Mouse (Mus musculus) bone marrow macrophage, adult 2 months (primary cell): Measurements from ENCODE around the gene Lce1k. TPM values are rescaled to one million over a fixed set of nuclear protein-coding genes. Genes with fewer than 3 reads are reported as not detected.
"Not testable (repeated sequence)": the region's sequence is repeated elsewhere in the genome, so short reads cannot be mapped to it uniquely, and the experiment has no call there.

Experiments
- H3K27ac ChIP-seq: 2 replicates; pipeline ENCODE4 v1.5.1; 2012; ENCODE audit warnings: low read depth, low read length; ENCODE audit not compliant: insufficient read depth
- H3K4me1 ChIP-seq: 2 replicates; pipeline ENCODE4 v1.6.1; 2012; ENCODE audit warnings: low read length; ENCODE audit not compliant: control insufficient read depth, insufficient read depth
- H3K4me3 ChIP-seq: 2 replicates; pipeline ENCODE4 v1.5.1; 2012; ENCODE audit warnings: mild to moderate bottlenecking, low read length, moderate library complexity; ENCODE audit not compliant: insufficient read depth
- CTCF ChIP-seq: IDR thresholded peaks from 2 replicates; pipeline ENCODE4 v1.5.1; 2012; ENCODE audit warnings: low read depth, mild to moderate bottlenecking, low read length, moderate library complexity
- POLR2A ChIP-seq: IDR thresholded peaks from 2 replicates; pipeline ENCODE4 v1.6.1; 2012; ENCODE audit warnings: mild to moderate bottlenecking, low read depth, low read length, borderline replicate concordance
- polyA plus RNA-seq: library from polyadenylated mRNA; stranded (reverse); fragments of >200 nt; gene quantifications from 2 replicates; pipeline ENCODE4 v1.2.4, GENCODE M21; 2012; ENCODE audit not compliant: missing spikeins, insufficient read depth, insufficient read length

Gene Lce1k
- not detected in 2 replicates for polyA plus RNA-seq

DNA sequence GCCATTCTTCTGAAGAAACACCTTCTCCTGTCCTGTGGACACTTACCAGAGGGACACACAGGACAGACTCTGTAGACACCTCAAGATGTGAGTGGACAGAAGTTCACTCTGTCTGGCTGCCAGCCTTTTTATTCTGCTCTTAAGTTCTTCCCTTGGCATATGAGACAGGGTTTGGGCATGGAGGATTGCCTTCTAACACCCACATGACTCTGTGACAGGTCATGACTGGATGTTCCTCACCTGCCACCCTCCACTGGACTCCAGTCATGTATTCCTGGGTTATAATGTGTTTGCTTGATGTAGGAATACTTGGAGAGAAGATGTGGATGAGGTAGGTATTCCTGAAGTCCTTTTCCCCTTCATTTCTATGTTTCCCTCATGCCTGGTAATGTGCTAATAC is at the start of gene Lce1k:
Gene Lce1k (minus strand): TSS at position 101 of the 400 bp plus-strand sequence.
- H3K27ac ChIP-seq: no peak within 1 kb of the TSS
- no peaks in the 10 kb centered on the region for H3K4me1 ChIP-seq
- no peak for TF ChIP-seq CTCF
- TF ChIP-seq POLR2A: no peak
- no peak within 1 kb of the TSS for H3K4me3 ChIP-seq

DNA sequence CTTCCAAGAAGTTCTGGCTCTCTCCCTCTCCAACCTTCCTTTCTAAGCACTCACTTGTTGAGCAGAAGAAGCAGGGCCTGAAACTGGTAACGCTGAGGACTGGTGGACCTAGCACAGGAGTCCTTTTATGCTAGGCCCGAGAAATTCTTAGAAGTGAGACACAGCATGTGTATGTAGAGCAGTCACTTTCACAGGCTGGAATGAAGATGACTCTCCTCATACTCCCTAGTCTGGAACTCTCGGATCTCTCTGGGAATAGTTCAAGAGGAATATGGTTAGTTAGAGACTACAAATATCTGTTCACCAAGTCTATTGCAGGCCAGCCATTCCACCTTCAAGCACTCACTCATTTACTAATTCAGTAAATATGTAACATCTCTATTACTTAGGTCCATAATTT is 43.5 kb upstream of the Lce1k start, which contains the start of gene Lce1l:
Gene Lce1l (minus strand): TSS at position 101 of the 400 bp plus-strand sequence.
- TF ChIP-seq CTCF: no peak
- TF ChIP-seq POLR2A: no peak
- H3K27ac ChIP-seq: no peak within 1 kb of the TSS
- H3K4me3 ChIP-seq: no peak within 1 kb of the TSS
- H3K4me1 ChIP-seq: no peaks in the 10 kb centered on the region

DNA sequence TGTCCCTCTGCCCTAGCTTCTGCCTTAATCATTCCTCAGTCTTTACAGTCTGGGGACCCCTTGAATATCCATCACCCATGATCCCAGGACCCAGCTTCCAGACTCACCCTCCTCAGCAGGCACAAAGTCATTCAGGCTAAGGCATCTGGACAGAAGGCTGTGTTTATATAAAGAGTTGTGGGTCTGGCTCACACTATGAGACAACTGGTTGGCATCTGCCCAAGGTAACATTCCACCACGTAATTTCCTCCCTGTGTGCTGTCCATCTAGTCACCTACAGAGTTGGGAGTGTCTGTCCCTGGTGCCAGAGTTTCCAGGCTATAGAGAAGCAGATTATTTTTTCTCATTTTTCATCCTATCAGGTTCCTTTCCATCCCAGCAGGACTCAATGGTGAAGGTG is 19.4 kb upstream of the Lce1k start, which contains the start of gene Kprp:
Gene Kprp (minus strand): TSS at position 140 of the 400 bp plus-strand sequence.
- Histone ChIP-seq H3K4me1 (no peaks in the 10 kb centered on the region), H3K27ac (no peak within 1 kb of the TSS), H3K4me3 (no peak within 1 kb of the TSS)
- TF ChIP-seq POLR2A: no peak

DNA sequence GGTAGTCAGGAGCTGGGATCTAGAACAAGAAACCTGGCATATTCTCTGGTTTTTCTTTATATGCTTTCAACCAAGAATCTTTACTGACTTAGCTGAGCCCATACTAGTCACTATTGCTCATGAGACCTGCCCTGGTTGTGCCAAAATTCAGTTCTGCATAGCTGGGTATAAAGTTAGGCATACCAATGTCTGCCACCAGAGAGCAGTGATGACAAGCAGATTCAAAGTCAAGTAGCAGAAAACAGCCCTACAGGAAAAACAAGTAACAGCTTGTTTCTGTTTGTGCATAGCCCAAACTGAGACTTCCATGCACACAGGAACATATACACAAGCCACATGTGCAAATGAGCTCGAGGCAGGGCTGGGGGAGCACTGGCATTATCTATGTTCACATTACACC is 18.1 kb upstream of the Lce1k start:
- no peak for TF ChIP-seq CTCF
- TF ChIP-seq POLR2A: no peak
- no peak overlapping the region for H3K27ac ChIP-seq
- no peaks in the 10 kb centered on the region for H3K4me1 ChIP-seq
- H3K4me3 ChIP-seq: no peak overlapping the region

DNA sequence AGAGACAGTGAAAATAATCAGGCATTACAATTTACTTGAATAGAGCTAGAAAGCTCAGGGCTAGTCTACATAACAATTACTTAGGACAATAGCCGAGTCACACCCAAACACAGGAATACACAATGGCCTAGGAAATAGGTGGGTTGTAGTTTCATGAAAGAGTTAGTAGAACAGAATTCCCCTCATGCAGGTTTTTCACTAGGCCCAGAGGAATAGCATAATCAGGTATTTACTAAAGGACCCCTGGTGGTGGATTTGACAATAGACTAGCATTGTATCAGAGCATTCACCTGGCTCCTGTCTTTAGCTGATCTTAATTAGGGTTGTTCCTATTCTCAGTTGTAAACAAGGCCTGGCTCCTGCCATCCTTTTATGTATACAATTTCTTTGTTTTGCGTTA is 8.3 kb upstream of the Lce1k start:
- H3K27ac ChIP-seq, H3K4me3 ChIP-seq, H3K4me1 ChIP-seq: not testable (repeated sequence)

DNA sequence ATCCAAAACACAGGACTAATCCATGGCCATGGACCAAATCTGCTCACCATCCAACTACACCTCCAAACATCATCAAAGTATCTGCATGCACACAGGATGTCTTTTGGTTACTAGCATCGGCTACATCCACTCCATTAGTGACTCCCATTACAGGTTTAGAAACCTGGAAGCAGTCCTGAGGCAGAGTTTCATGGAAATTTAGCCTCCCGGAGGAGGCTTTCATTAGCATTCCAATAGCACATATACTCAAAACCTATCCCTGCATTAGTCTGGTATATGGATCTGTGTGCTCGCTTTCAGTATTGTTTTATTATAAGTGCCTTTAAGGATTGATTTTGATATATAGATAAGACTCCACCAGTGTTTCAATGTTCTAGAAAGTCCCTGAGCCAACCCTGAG is 7.9 kb upstream of the Lce1k start:
- no peak for TF ChIP-seq POLR2A
- TF ChIP-seq CTCF: no peak
- Histone ChIP-seq H3K4me3 (no peak overlapping the region), H3K4me1 (no peaks in the 10 kb centered on the region), H3K27ac (no peak overlapping the region)

DNA sequence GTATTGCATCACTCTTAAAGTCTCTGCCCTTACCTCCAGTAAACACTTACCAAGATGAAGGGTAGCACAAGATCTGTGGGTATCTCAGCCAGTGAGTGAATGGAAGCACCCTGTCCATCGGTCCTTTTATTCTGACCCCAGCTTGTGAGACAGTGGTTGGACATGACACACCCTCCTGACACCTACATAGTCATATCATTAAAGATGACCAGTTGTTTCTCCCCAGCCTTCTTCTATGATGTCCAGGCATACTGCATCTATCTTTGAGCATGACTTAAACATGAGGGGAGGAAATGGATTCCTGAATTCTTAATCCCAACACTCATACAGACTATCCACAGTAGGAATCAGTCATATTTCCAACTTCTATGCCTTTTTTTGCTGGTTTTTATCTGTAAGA is 17.3 kb downstream of the Lce1k start, which contains the start of gene Lce1j:
Gene Lce1j (minus strand): TSS at position 101 of the 400 bp plus-strand sequence.
- no peak within 1 kb of the TSS for H3K4me3 ChIP-seq
- H3K27ac ChIP-seq: no peak within 1 kb of the TSS
- H3K4me1 ChIP-seq: no peaks in the 10 kb centered on the region
- TF ChIP-seq POLR2A (no peak), CTCF (no peak)

DNA sequence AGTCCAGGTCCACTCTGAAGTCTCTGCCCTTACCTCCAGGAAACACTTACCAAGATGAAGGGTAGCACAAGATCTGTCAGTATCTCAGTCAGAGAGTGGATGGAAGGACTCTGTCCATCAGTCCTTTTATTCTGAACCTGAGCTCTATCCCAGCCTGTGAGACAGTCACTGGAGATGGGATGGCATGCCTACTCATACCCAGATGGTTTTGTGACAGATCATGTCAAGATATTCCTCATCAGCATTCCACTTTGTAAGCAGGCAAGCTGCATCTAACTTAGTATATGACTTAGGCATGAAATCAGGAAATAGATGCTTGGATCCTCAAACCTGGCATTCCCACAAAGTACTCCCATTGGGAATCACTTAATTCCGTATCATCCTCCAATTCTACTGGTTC is 28.9 kb downstream of the Lce1k start, which contains the start of gene Lce1i:
Gene Lce1i (minus strand): TSS at position 101 of the 400 bp plus-strand sequence.
- no peaks in the 10 kb centered on the region for H3K4me1 ChIP-seq
- no peak within 1 kb of the TSS for H3K4me3 ChIP-seq
- TF ChIP-seq POLR2A (no peak), CTCF (no peak)
- no peak within 1 kb of the TSS for H3K27ac ChIP-seq

DNA sequence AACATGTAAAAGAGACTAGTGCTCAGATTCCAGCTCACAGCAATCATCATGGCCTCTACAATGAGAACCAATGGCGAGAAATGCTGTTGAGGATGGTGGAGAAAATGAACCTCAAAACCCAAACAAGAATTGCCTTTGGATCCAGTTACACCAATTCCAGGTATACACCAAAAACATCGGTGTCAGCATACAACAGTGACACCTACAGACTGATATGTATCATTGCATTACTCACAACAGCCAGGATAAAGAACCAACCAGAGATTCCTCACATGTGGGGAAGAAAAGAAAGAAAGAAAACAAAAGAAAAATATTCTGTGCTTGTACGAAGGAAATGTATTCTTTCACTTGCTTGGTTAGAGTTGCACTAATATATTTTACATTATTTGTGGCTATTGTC is 36.1 kb downstream of the Lce1k start:
- no peak for TF ChIP-seq POLR2A
- no peak for TF ChIP-seq CTCF

DNA sequence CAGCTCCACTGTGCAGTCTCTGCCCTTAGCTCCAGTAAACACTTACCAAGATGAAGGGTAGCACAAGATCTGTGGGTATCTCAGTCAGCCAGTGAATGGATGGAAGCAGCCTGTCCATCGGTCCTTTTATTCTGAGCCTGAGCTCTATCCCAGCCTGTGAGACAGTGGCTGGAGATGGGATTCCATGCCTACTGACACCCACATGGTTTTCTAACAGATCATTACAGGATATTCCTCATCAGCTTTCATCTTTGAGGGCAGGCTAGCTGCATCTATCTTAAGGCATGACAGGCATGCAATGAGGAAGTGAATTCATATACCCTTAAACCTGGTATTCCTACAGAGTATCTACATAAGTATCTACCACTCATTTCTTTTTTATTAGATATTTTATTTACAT is 42.7 kb downstream of the Lce1k start, which contains the start of gene Lce1h:
Gene Lce1h (minus strand): TSS at position 101 of the 400 bp plus-strand sequence.
- Histone ChIP-seq H3K27ac (no peak within 1 kb of the TSS), H3K4me3 (no peak within 1 kb of the TSS), H3K4me1 (no peaks in the 10 kb centered on the region)
- TF ChIP-seq POLR2A: no peak
- TF ChIP-seq CTCF: no peak

More for the DNA sequence above, 36.1 kb downstream of the Lce1k start:
- Histone ChIP-seq H3K27ac (no peak overlapping the region), H3K4me3 (no peak overlapping the region), H3K4me1 (no peaks in the 10 kb centered on the region)

Other genes with a start within 250 kb of the Lce1k start
- not detected in 2 replicates for gene Ivl, start 234.2 kb downstream of the Lce1k start, polyA plus RNA-seq
- gene Smcp, start 218.9 kb downstream of the Lce1k start, polyA plus RNA-seq: not detected in 2 replicates
- not detected in 2 replicates for gene 2210017I01Rik, start 200.4 kb downstream of the Lce1k start, polyA plus RNA-seq
- gene Lce6a, start 186.2 kb downstream of the Lce1k start, polyA plus RNA-seq: not detected in 2 replicates
- not detected in 2 replicates for gene Lce1a1, start 159.6 kb downstream of the Lce1k start, polyA plus RNA-seq
- gene Lce1b, start 151.0 kb downstream of the Lce1k start, polyA plus RNA-seq: not detected in 2 replicates
- not detected in 2 replicates for gene Lce1a2, start 137.6 kb downstream of the Lce1k start, polyA plus RNA-seq
- gene Lce1c, start 128.6 kb downstream of the Lce1k start, polyA plus RNA-seq: not detected in 2 replicates
- not detected in 2 replicates for gene Lce1d, start 120.7 kb downstream of the Lce1k start, polyA plus RNA-seq
- gene Lce1e, start 98.8 kb downstream of the Lce1k start, polyA plus RNA-seq: not detected in 2 replicates
- gene Lce1f, start 87.5 kb downstream of the Lce1k start, polyA plus RNA-seq: not detected in 2 replicates
- not detected in 2 replicates for gene Gm38119, start 68.8 kb downstream of the Lce1k start, polyA plus RNA-seq
- gene Lce1g, start 55.6 kb downstream of the Lce1k start, polyA plus RNA-seq: not detected in 2 replicates
- not detected in 2 replicates for gene Lce1h, start 42.8 kb downstream of the Lce1k start, polyA plus RNA-seq
- gene Lce1i, start 29.0 kb downstream of the Lce1k start, polyA plus RNA-seq: not detected in 2 replicates
- not detected in 2 replicates for gene Lce1j, start 17.4 kb downstream of the Lce1k start, polyA plus RNA-seq
- not detected in 2 replicates for gene Kprp, start 19.4 kb upstream of the Lce1k start, polyA plus RNA-seq
- gene Lce1l, start 43.4 kb upstream of the Lce1k start, polyA plus RNA-seq: not detected in 2 replicates
- not detected in 2 replicates for gene 2310050C09Rik, start 62.3 kb upstream of the Lce1k start, polyA plus RNA-seq
- not detected in 2 replicates for gene Lce3a, start 118.3 kb upstream of the Lce1k start, polyA plus RNA-seq
- not detected in 2 replicates for gene Lce3b, start 125.1 kb upstream of the Lce1k start, polyA plus RNA-seq
- gene Lce3c, start 136.6 kb upstream of the Lce1k start, polyA plus RNA-seq: not detected in 2 replicates
- not detected in 2 replicates for gene Lce3d, start 149.5 kb upstream of the Lce1k start, polyA plus RNA-seq
- gene Lce3e, start 159.2 kb upstream of the Lce1k start, polyA plus RNA-seq: not detected in 2 replicates
- not detected in 2 replicates for gene Lce3f, start 184.3 kb upstream of the Lce1k start, polyA plus RNA-seq
- not detected in 2 replicates for gene Crct1, start 207.8 kb upstream of the Lce1k start, polyA plus RNA-seq
- gene Lce1m, start 211.2 kb upstream of the Lce1k start, polyA plus RNA-seq: not detected in 2 replicates